Mouse (Mus musculus) forebrain, embryonic 14.5 days (tissue): ENCODE results near the gene Vmn1r200. TPM values are rescaled to one million over a fixed set of nuclear protein-coding genes. Genes with fewer than 3 reads are reported as not detected.
"Not testable (repeated sequence)": the region's sequence is repeated elsewhere in the genome, so short reads cannot be mapped to it uniquely, and the experiment has no call there.

Experiments
- ATAC-seq: fragments of 200-750 bp; cut with Nextera tagmentation; 2 replicates; pipeline ENCODE4 v1.8.0; 2017; ENCODE audit warnings: mild to moderate bottlenecking, moderate library complexity
- DNase-seq: peaks from one replicate; pipeline ENCODE4 v3.0.0-alpha.2; 2015; ENCODE audit warnings: low spot score
- H3K27ac ChIP-seq: fragments of 300-500 bp; sonication (generic); 2 replicates; pipeline ENCODE4 v1.5.1; 2014; ENCODE audit warnings: low read depth, mild to moderate bottlenecking, control low read depth, low read length, moderate library complexity
- H3K27me3 ChIP-seq: fragments of 300-500 bp; sonication (generic); replicated peaks from 2 replicates; pipeline ENCODE4 v1.6.1; 2014; ENCODE audit warnings: low read length, control low read depth, mixed read lengths; ENCODE audit not compliant: control insufficient read depth, insufficient read depth
- H3K36me3 ChIP-seq: fragments of 300-500 bp; sonication (generic); 2 replicates; pipeline ENCODE4 v1.6.1; 2014; ENCODE audit warnings: low read length, control low read depth; ENCODE audit not compliant: control insufficient read depth, insufficient read depth
- H3K4me1 ChIP-seq: fragments of 300-500 bp; sonication (generic); 2 replicates; pipeline ENCODE4 v1.6.1; 2014; ENCODE audit warnings: antibody characterized with exemption, low read length, control low read depth; ENCODE audit not compliant: control insufficient read depth, insufficient read depth
- H3K4me2 ChIP-seq: fragments of 300-500 bp; sonication (generic); 2 replicates; pipeline ENCODE4 v1.6.1; 2014; ENCODE audit warnings: mild to moderate bottlenecking, control low read depth, low read length
- H3K4me3 ChIP-seq: fragments of 300-500 bp; sonication (generic); 2 replicates; pipeline ENCODE4 v1.5.1; 2014; ENCODE audit warnings: low read depth, low read length, control low read depth
- H3K9ac ChIP-seq: fragments of 300-500 bp; sonication (generic); 2 replicates; pipeline ENCODE4 v1.6.1; 2014; ENCODE audit warnings: mild to moderate bottlenecking, low read length, control low read depth, moderate library complexity
- H3K9me3 ChIP-seq: fragments of 300-500 bp; sonication (generic); replicated peaks from 2 replicates; pipeline ENCODE4 v1.6.1; 2016; ENCODE audit warnings: low read length, control low read depth, mixed read lengths; ENCODE audit not compliant: control insufficient read depth
- WGBS: fragments of 180-500 bp; shearing (Covaris S2); extraction: QIAGEN DNeasy Blood & Tissue Kit; methylation state at CpG from one replicate; pipeline ENCODE4 v1.1.7; 2014; 5-methylcytosine and 5-hydroxymethylcytosine counted together
- polyA plus RNA-seq: library from polyadenylated mRNA; unstranded; fragments of >200 nt; fragmentation: Nextera tagmentation; extraction: Ambion mirVana; gene quantifications from 2 replicates; pipeline ENCODE4 v1.2.1, GENCODE M21; 2014

Vmn1r200 gene
- not detected in 2 replicates for polyA plus RNA-seq

- peak; percentile 12 for DNase-seq
- no peak within 1 kb of the TSS for H3K4me3 ChIP-seq
- no peaks in the 10 kb centered on the region for H3K9me3 ChIP-seq
- 13% methylated on average over 3 of the region's 3 CpGs for WGBS
- H3K4me2 ChIP-seq = no peak within 1 kb of the TSS
- H3K36me3 ChIP-seq = no peaks in the 10 kb centered on the region
- H3K27me3 ChIP-seq = no peaks in the 10 kb centered on the region
- H3K9ac ChIP-seq = no peak within 1 kb of the TSS
- ATAC-seq = no peak
- H3K4me1 ChIP-seq = no peaks in the 10 kb centered on the region
- no peak within 1 kb of the TSS for H3K27ac ChIP-seq
Observed at GRCm38 (mm10) chr13:22390073-22390472, at the start of gene Vmn1r200. Gene Vmn1r200, plus strand, starts transcription at chr13:22390373.

DNA sequence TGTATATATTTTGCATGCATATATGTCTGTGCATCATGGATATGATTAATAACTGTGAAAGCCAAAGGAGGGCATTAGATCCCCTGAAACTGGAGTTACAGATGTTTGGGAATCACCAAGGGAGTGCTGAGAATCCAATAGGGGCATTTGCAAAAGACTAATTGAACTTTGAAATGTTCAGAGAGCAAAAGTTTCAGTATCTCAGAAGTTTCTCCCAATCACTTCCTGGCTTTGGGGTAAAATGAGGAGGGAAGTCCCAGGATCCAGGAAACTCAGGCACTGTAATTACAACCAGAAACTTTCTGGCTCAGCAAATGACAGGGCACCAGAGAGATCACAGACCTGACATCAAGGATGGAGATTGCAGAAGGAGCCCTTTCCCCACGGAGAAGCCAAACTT is 40.1 kb upstream of the Vmn1r200 start, which contains the start of gene Vmn1r198:
TSS of gene Vmn1r198 (plus strand) at position 301 of the 400 bp plus-strand sequence.
- Histone ChIP-seq H3K36me3 (no peaks in the 10 kb centered on the region), H3K9me3 (no peaks in the 10 kb centered on the region), H3K9ac (no peak within 1 kb of the TSS), H3K27ac (no peak within 1 kb of the TSS), H3K4me2 (no peak within 1 kb of the TSS), H3K4me1 (no peaks in the 10 kb centered on the region), H3K4me3 (no peak within 1 kb of the TSS), H3K27me3 (no peaks in the 10 kb centered on the region)
- DNase-seq (no peak), ATAC-seq (no peak)
- 65% methylated on average over 1 of the region's 1 CpGs for WGBS

- Histone ChIP-seq H3K36me3 (no peaks in the 10 kb centered on the region), H3K9me3 (no peaks in the 10 kb centered on the region), H3K9ac (no peak overlapping the region), H3K4me2 (no peak overlapping the region), H3K27me3 (no peaks in the 10 kb centered on the region), H3K4me1 (no peaks in the 10 kb centered on the region), H3K4me3 (no peak overlapping the region), H3K27ac (no peak overlapping the region)
- ATAC-seq (no peak), DNase-seq (no peak)
- WGBS = 88% methylated on average over 1 of the region's 1 CpGs
Observed at GRCm38 (mm10) chr13:22350813-22351212, 39.4 kb upstream of the Vmn1r200 start.

GRCm38 (mm10) chr13:22379518-22379917 is 10.7 kb upstream of the Vmn1r200 start, which contains the start of gene Vmn1r199:
Gene Vmn1r199, plus strand, starts transcription at chr13:22379818.
- no peak within 1 kb of the TSS for H3K4me2 ChIP-seq
- H3K27ac ChIP-seq = no peak within 1 kb of the TSS
- no peak for ATAC-seq
- H3K9me3 ChIP-seq = no peaks in the 10 kb centered on the region
- DNase-seq = no peak
- no peaks in the 10 kb centered on the region for H3K4me1 ChIP-seq
- 73% methylated on average over 2 of the region's 2 CpGs for WGBS
- H3K27me3 ChIP-seq = no peaks in the 10 kb centered on the region
- no peaks in the 10 kb centered on the region for H3K36me3 ChIP-seq
- H3K4me3 ChIP-seq = no peak within 1 kb of the TSS
- no peak within 1 kb of the TSS for H3K9ac ChIP-seq

- not testable (repeated sequence) for H3K4me3 ChIP-seq, H3K27ac ChIP-seq, DNase-seq, H3K9me3 ChIP-seq, H3K27me3 ChIP-seq, H3K4me1 ChIP-seq, H3K4me2 ChIP-seq, H3K9ac ChIP-seq, ATAC-seq, H3K36me3 ChIP-seq
- 82% methylated on average over 3 of the region's 3 CpGs for WGBS
Observed at GRCm38 (mm10) chr13:22381128-22381527, 9.0 kb upstream of the Vmn1r200 start.

GRCm38 (mm10) chr13:22383401-22383800 is 6.8 kb upstream of the Vmn1r200 start:
- WGBS = 86% methylated on average over 3 of the region's 3 CpGs
- ATAC-seq (no peak), DNase-seq (no peak)
- Histone ChIP-seq H3K27ac (no peak overlapping the region), H3K4me2 (no peak overlapping the region), H3K9me3 (no peaks in the 10 kb centered on the region), H3K4me1 (no peaks in the 10 kb centered on the region), H3K9ac (no peak overlapping the region), H3K27me3 (no peaks in the 10 kb centered on the region), H3K4me3 (no peak overlapping the region), H3K36me3 (no peaks in the 10 kb centered on the region)

GRCm38 (mm10) chr13:22387050-22387449 is 3.1 kb upstream of the Vmn1r200 start:
- Histone ChIP-seq H3K9ac (no peak overlapping the region), H3K4me3 (no peak overlapping the region), H3K36me3 (no peaks in the 10 kb centered on the region), H3K9me3 (no peaks in the 10 kb centered on the region), H3K27me3 (no peaks in the 10 kb centered on the region), H3K4me2 (no peak overlapping the region), H3K4me1 (no peaks in the 10 kb centered on the region), H3K27ac (no peak overlapping the region)
- DNase-seq = no peak
- 92% methylated on average over 1 of the region's 1 CpGs for WGBS
- ATAC-seq = no peak

DNA sequence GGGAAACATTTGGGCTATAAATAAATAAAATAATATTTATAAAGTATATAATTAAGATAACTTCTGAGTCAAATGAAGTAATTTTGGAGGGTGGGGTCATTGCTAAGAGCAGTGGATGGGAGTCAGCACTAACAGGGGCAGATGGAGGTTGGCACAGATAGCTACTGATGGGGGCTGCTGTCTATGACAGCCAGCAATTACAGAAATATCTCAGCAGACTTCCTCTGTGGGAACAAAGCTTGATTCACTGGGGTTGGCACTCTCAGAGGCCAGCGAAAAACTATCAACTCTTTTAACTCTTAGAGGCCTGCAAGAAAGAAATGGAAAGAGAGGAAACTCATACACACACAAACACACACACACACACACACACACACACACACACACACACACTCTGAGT is 12.8 kb downstream of the Vmn1r200 start:
- peaks cover 3% of the 10 kb centered on the region; the same call in 1 of the 2 replicates for H3K9me3 ChIP-seq
- no peak overlapping the region for H3K27ac ChIP-seq
- H3K4me1 ChIP-seq = no peaks in the 10 kb centered on the region
- WGBS = 83% methylated on average over 1 of the region's 1 CpGs
- no peaks in the 10 kb centered on the region for H3K27me3 ChIP-seq
- ATAC-seq (no peak), DNase-seq (no peak)
- no peaks in the 10 kb centered on the region for H3K36me3 ChIP-seq
- no peak overlapping the region for H3K4me2 ChIP-seq
- no peak overlapping the region for H3K4me3 ChIP-seq
- H3K9ac ChIP-seq = no peak overlapping the region
